Mouse (Mus musculus) testis, postnatal 14 days (tissue): ENCODE measurements around the gene Ciapin1.

Source experiments
- DNase-seq: peaks from one replicate; pipeline ENCODE4 v3.0.0; 2021; ENCODE audit warnings: low spot score

Gene Ciapin1

GRCm38 (mm10) chr8:94837662-94838574 is at the start of gene Ciapin1, which contains the start of gene Coq9:
Ciapin1 (minus strand) TSS chr8:94838358.
Coq9 (plus strand) TSS chr8:94838321.
- DNase-seq: peak; percentile 96

- DNase-seq: no peak
Observed at GRCm38 (mm10) chr8:94880742-94881141, 42.6 kb upstream of the Ciapin1 start.

GRCm38 (mm10) chr8:94876820-94877219 is 38.7 kb upstream of the Ciapin1 start:
- no peak for DNase-seq

GRCm38 (mm10) chr8:94876197-94876730 is 38.1 kb upstream of the Ciapin1 start, which contains the start of gene Dok4:
Dok4 (minus strand) TSS chr8:94876330.
- DNase-seq: peak; percentile 81

GRCm38 (mm10) chr8:94875871-94876150 is 37.7 kb upstream of the Ciapin1 start:
- DNase-seq: no peak

- no peak for DNase-seq
Observed at GRCm38 (mm10) chr8:94875096-94875870, 37.1 kb upstream of the Ciapin1 start.

GRCm38 (mm10) chr8:94874358-94874757 is 36.2 kb upstream of the Ciapin1 start:
- peak; percentile 63 for DNase-seq

GRCm38 (mm10) chr8:94872576-94872975 is 34.4 kb upstream of the Ciapin1 start:
- no peak for DNase-seq

- no peak for DNase-seq
Observed at GRCm38 (mm10) chr8:94872156-94872555, 34.0 kb upstream of the Ciapin1 start.

- peak; percentile 36 for DNase-seq
Observed at GRCm38 (mm10) chr8:94871108-94871894, 33.1 kb upstream of the Ciapin1 start.

- DNase-seq: no peak
Observed at GRCm38 (mm10) chr8:94870474-94871107, 32.4 kb upstream of the Ciapin1 start.

- DNase-seq: no peak
Observed at GRCm38 (mm10) chr8:94870003-94870402, 31.8 kb upstream of the Ciapin1 start.

- no peak for DNase-seq
Observed at GRCm38 (mm10) chr8:94869146-94869545, 31.0 kb upstream of the Ciapin1 start.

GRCm38 (mm10) chr8:94866921-94867320 is 28.8 kb upstream of the Ciapin1 start:
- DNase-seq: no peak

- DNase-seq: no peak
Observed at GRCm38 (mm10) chr8:94865292-94865691, 27.1 kb upstream of the Ciapin1 start.

- DNase-seq: no peak
Observed at GRCm38 (mm10) chr8:94863897-94864673, 25.9 kb upstream of the Ciapin1 start.

GRCm38 (mm10) chr8:94862487-94863220 is 24.5 kb upstream of the Ciapin1 start:
- no peak for DNase-seq

- no peak for DNase-seq
Observed at GRCm38 (mm10) chr8:94861352-94861910, 23.3 kb upstream of the Ciapin1 start.

- DNase-seq: peak; percentile 88
Observed at GRCm38 (mm10) chr8:94857346-94858173, 19.4 kb upstream of the Ciapin1 start, which contains the start of gene Polr2c. Polr2c (plus strand) TSS chr8:94857450.
